Mouse (Mus musculus): ENCODE data around the gene Sept1. TPM values are rescaled to one million over a fixed set of nuclear protein-coding genes. Genes with fewer than 3 reads are reported as not detected.

Gene Sept1
- polyA plus RNA-seq, 1 experiment from 2014 or later = 36.6 TPM

- WGBS = 65% methylated on average over 4 of the region's 4 CpGs
- peaks cover 2% of the 10 kb centered on the region; the same call in 1 of the 2 replicates for H3K36me3 ChIP-seq (ENCODE audit: control insufficient read depth, insufficient read depth, low read length)
- ATAC-seq (replicated peaks; ENCODE audit: low FRiP score) = no peak
These were observed 4.2 kb downstream of the Sept1 start for GRCm38 (mm10) chr7:127228615-127229303.

GRCm38 (mm10) chr7:127225147-127225995 is 7.6 kb downstream of the Sept1 start:
- no peaks in the 10 kb centered on the region for H3K27me3 ChIP-seq (ENCODE audit: control insufficient read depth, insufficient read depth, low read length)
- no peak overlapping the region for H3K4me2 ChIP-seq (ENCODE audit: low read depth, low read length, severe bottlenecking)
- no peaks in the 10 kb centered on the region for H3K4me1 ChIP-seq (replicated peaks; ENCODE audit: control insufficient read depth, insufficient read depth, low read length)
- WGBS = 92% methylated on average over 11 of the region's 11 CpGs
- peaks cover 2% of the 10 kb centered on the region; the same call in 1 of the 2 replicates for H3K36me3 ChIP-seq (ENCODE audit: control insufficient read depth, insufficient read depth, low read length)
- no peak for ATAC-seq (replicated peaks; ENCODE audit: low FRiP score)
- H3K27ac ChIP-seq (ENCODE audit: low read depth, low read length) = no peak overlapping the region
- no peak overlapping the region for H3K4me3 ChIP-seq (ENCODE audit: low read depth, low read length)
- H3K9ac ChIP-seq (ENCODE audit: low read length) = no peak overlapping the region
- H3K9me3 ChIP-seq (ENCODE audit: control insufficient read depth, low read length) = no peaks in the 10 kb centered on the region
- no peak for DNase-seq (ENCODE audit: low spot score)

More at GRCm38 (mm10) chr7:127228615-127229303, 4.2 kb downstream of the Sept1 start:
- H3K9ac ChIP-seq (ENCODE audit: low read length) = no peak overlapping the region
- DNase-seq (ENCODE audit: low spot score) = peak; percentile 84
- no peak overlapping the region for H3K4me3 ChIP-seq (ENCODE audit: low read depth, low read length)
- H3K27me3 ChIP-seq (ENCODE audit: control insufficient read depth, insufficient read depth, low read length) = no peaks in the 10 kb centered on the region
- no peak overlapping the region for H3K27ac ChIP-seq (ENCODE audit: low read depth, low read length)
- H3K9me3 ChIP-seq (ENCODE audit: control insufficient read depth, low read length) = no peaks in the 10 kb centered on the region
- no peak overlapping the region for H3K4me2 ChIP-seq (ENCODE audit: low read depth, low read length, severe bottlenecking)
- peaks cover 5% of the 10 kb centered on the region; the same call in 1 of the 2 replicates for H3K4me1 ChIP-seq (replicated peaks; ENCODE audit: control insufficient read depth, insufficient read depth, low read length)

GRCm38 (mm10) chr7:127224616-127225015 is 8.3 kb downstream of the Sept1 start:
- Histone ChIP-seq H3K9ac (ENCODE audit: low read length) (no peak overlapping the region), H3K4me2 (ENCODE audit: low read depth, low read length, severe bottlenecking) (no peak overlapping the region), H3K36me3 (ENCODE audit: control insufficient read depth, insufficient read depth, low read length) (peaks cover 2% of the 10 kb centered on the region; the same call in 1 of the 2 replicates), H3K27me3 (ENCODE audit: control insufficient read depth, insufficient read depth, low read length) (no peaks in the 10 kb centered on the region), H3K9me3 (ENCODE audit: control insufficient read depth, low read length) (no peaks in the 10 kb centered on the region), H3K27ac (ENCODE audit: low read depth, low read length) (no peak overlapping the region), H3K4me3 (ENCODE audit: low read depth, low read length) (no peak overlapping the region), H3K4me1 (replicated peaks; ENCODE audit: control insufficient read depth, insufficient read depth, low read length) (no peaks in the 10 kb centered on the region)
- ATAC-seq (replicated peaks; ENCODE audit: low FRiP score) (no peak), DNase-seq (ENCODE audit: low spot score) (no peak)
- WGBS = 87% methylated on average over 6 of the region's 6 CpGs

GRCm38 (mm10) chr7:127223515-127224478 is 9.1 kb downstream of the Sept1 start:
- 87% methylated on average over 6 of the region's 6 CpGs for WGBS
- Histone ChIP-seq H3K4me3 (ENCODE audit: low read depth, low read length) (no peak overlapping the region), H3K4me1 (replicated peaks; ENCODE audit: control insufficient read depth, insufficient read depth, low read length) (no peaks in the 10 kb centered on the region), H3K27ac (ENCODE audit: low read depth, low read length) (no peak overlapping the region), H3K36me3 (ENCODE audit: control insufficient read depth, insufficient read depth, low read length) (no peaks in the 10 kb centered on the region; the same call in 1 of the 2 replicates), H3K9ac (ENCODE audit: low read length) (no peak overlapping the region), H3K9me3 (ENCODE audit: control insufficient read depth, low read length) (no peaks in the 10 kb centered on the region), H3K4me2 (ENCODE audit: low read depth, low read length, severe bottlenecking) (no peak overlapping the region), H3K27me3 (ENCODE audit: control insufficient read depth, insufficient read depth, low read length) (no peaks in the 10 kb centered on the region)
- ATAC-seq (replicated peaks; ENCODE audit: low FRiP score) (no peak), DNase-seq (ENCODE audit: low spot score) (no peak)

- WGBS = 99% methylated on average over 3 of the region's 3 CpGs
- no peaks in the 10 kb centered on the region for H3K9me3 ChIP-seq (ENCODE audit: control insufficient read depth, low read length)
- H3K9ac ChIP-seq (ENCODE audit: low read length) = no peak overlapping the region
- H3K36me3 ChIP-seq (ENCODE audit: control insufficient read depth, insufficient read depth, low read length) = no peaks in the 10 kb centered on the region; the same call in 1 of the 2 replicates
- no peak overlapping the region for H3K27ac ChIP-seq (ENCODE audit: low read depth, low read length)
- no peak overlapping the region for H3K4me2 ChIP-seq (ENCODE audit: low read depth, low read length, severe bottlenecking)
- ATAC-seq (replicated peaks; ENCODE audit: low FRiP score) (no peak), DNase-seq (ENCODE audit: low spot score) (no peak)
- H3K27me3 ChIP-seq (ENCODE audit: control insufficient read depth, insufficient read depth, low read length) = no peaks in the 10 kb centered on the region
- no peaks in the 10 kb centered on the region for H3K4me1 ChIP-seq (replicated peaks; ENCODE audit: control insufficient read depth, insufficient read depth, low read length)
- no peak overlapping the region for H3K4me3 ChIP-seq (ENCODE audit: low read depth, low read length)
These were observed 9.8 kb downstream of the Sept1 start for GRCm38 (mm10) chr7:127223106-127223505.

GRCm38 (mm10) chr7:127220440-127220839 is 12.5 kb downstream of the Sept1 start:
- Histone ChIP-seq H3K9ac (ENCODE audit: low read length) (no peak overlapping the region), H3K27ac (ENCODE audit: low read depth, low read length) (no peak overlapping the region), H3K27me3 (ENCODE audit: control insufficient read depth, insufficient read depth, low read length) (no peaks in the 10 kb centered on the region), H3K4me2 (ENCODE audit: low read depth, low read length, severe bottlenecking) (no peak overlapping the region), H3K4me1 (replicated peaks; ENCODE audit: control insufficient read depth, insufficient read depth, low read length) (no peaks in the 10 kb centered on the region), H3K4me3 (ENCODE audit: low read depth, low read length) (no peak overlapping the region), H3K36me3 (ENCODE audit: control insufficient read depth, insufficient read depth, low read length) (no peaks in the 10 kb centered on the region; the same call in 1 of the 2 replicates), H3K9me3 (ENCODE audit: control insufficient read depth, low read length) (no peaks in the 10 kb centered on the region)
- WGBS = 86% methylated on average over 6 of the region's 6 CpGs
- DNase-seq (ENCODE audit: low spot score) (no peak), ATAC-seq (replicated peaks; ENCODE audit: low FRiP score) (no peak)

- no peak overlapping the region for H3K27ac ChIP-seq (ENCODE audit: low read depth, low read length)
- ATAC-seq (replicated peaks; ENCODE audit: low FRiP score) = no peak
- WGBS = 88% methylated on average over 4 of the region's 4 CpGs
- no peaks in the 10 kb centered on the region for H3K9me3 ChIP-seq (ENCODE audit: control insufficient read depth, low read length)
- H3K9ac ChIP-seq (ENCODE audit: low read length) = no peak overlapping the region
- no peak overlapping the region for H3K4me3 ChIP-seq (ENCODE audit: low read depth, low read length)
- H3K36me3 ChIP-seq (ENCODE audit: control insufficient read depth, insufficient read depth, low read length) = no peaks in the 10 kb centered on the region; the same call in 1 of the 2 replicates
- H3K4me1 ChIP-seq (replicated peaks; ENCODE audit: control insufficient read depth, insufficient read depth, low read length) = no peaks in the 10 kb centered on the region
- H3K4me2 ChIP-seq (ENCODE audit: low read depth, low read length, severe bottlenecking) = no peak overlapping the region
- H3K27me3 ChIP-seq (ENCODE audit: control insufficient read depth, insufficient read depth, low read length) = peaks cover 3% of the 10 kb centered on the region; the same call in 1 of the 2 replicates
- DNase-seq (ENCODE audit: low spot score) = no peak
These were observed 14.3 kb downstream of the Sept1 start for GRCm38 (mm10) chr7:127218670-127219069.

All from forebrain, embryonic 11.5 days (tissue).